Mouse (Mus musculus): ENCODE measurements around the gene Trmt1. TPM values are rescaled to one million over a fixed set of nuclear protein-coding genes. Genes with fewer than 3 reads are reported as not detected.

Gene Trmt1
- polyA plus RNA-seq, 1 experiment from 2014 or later, result 72.3 TPM

DNA sequence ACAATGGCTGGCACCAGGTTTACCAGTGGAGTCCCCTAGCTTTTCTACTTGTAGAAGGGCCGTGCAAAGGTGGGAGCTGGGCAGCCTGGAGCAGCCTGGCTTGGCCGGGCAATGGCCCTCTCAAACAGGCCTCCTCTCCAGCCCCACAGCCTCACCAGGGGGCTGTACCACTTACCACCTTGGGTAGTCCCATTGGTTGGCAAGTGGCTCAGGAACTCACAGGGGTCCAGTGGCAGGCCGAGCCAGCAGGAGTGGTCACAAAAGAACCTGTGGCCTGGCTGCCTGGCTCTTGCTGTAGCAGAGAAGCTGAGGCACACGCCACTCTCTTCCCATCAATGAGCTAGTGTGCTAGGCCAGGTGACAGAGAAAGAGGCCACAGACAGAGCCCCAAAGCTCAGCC is 28.1 kb downstream of the Trmt1 start:
- Histone ChIP-seq H3K27me3 (ENCODE audit: control insufficient read depth, insufficient read depth, low read length) (peaks cover 26% of the 10 kb centered on the region), H3K27ac (ENCODE audit: low read depth, low read length) (peak overlapping the region; percentile 96), H3K4me2 (ENCODE audit: low read depth, low read length, severe bottlenecking) (no peak overlapping the region), H3K9ac (ENCODE audit: low read length) (peak overlapping the region; percentile 44; the same call in 1 of the 2 replicates), H3K9me3 (ENCODE audit: control insufficient read depth, low read length) (no peaks in the 10 kb centered on the region), H3K36me3 (ENCODE audit: control insufficient read depth, insufficient read depth, low read length) (no peaks in the 10 kb centered on the region), H3K4me1 (replicated peaks; ENCODE audit: control insufficient read depth, insufficient read depth, low read length) (peaks cover 50% of the 10 kb centered on the region), H3K4me3 (ENCODE audit: low read depth, low read length) (no peak overlapping the region)
- ATAC-seq (replicated peaks; ENCODE audit: low FRiP score) (no peak), DNase-seq (ENCODE audit: low spot score) (no peak)
- 54% methylated on average over 4 of the region's 4 CpGs for WGBS

DNA sequence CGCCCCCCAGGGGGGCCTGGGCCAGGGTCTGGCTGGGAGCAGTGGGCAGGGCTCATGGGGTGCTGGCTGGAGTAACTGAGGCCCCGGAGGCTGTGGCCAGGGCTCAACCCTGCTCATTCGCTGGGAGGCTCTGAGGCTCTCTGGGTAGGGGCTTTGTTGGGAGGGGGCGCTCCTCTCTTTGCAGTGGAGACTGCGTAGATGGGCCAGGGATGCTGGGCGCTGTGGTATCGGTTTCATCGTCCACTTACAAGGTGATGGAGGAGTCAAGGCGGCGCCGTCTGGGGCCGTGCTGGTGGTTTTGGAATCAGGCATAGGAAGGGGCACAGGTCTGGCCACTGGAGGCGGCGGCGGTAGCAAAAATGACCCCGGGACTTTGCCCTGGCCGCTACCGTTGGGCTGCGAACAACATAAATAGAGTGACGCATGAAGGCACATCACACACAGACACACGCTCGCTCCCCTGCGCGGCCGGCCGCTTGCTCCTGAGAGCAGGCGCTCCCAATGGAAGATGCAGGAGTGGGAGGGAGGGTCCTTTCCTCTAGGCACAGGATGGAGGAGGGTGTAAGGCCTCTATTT is 29.9 kb downstream of the Trmt1 start:
- DNase-seq (ENCODE audit: low spot score) (no peak), ATAC-seq (replicated peaks; ENCODE audit: low FRiP score) (no peak)
- no peak overlapping the region for H3K27ac ChIP-seq (ENCODE audit: low read depth, low read length)
- H3K9me3 ChIP-seq (ENCODE audit: control insufficient read depth, low read length), result no peaks in the 10 kb centered on the region
- no peaks in the 10 kb centered on the region; the same call in 1 of the 2 replicates for H3K36me3 ChIP-seq (ENCODE audit: control insufficient read depth, insufficient read depth, low read length)
- H3K27me3 ChIP-seq (ENCODE audit: control insufficient read depth, insufficient read depth, low read length), result peaks cover 29% of the 10 kb centered on the region
- H3K9ac ChIP-seq (ENCODE audit: low read length), result peak overlapping the region; percentile 45
- no peak overlapping the region for H3K4me3 ChIP-seq (ENCODE audit: low read depth, low read length)
- H3K4me1 ChIP-seq (replicated peaks; ENCODE audit: control insufficient read depth, insufficient read depth, low read length), result peaks cover 41% of the 10 kb centered on the region
- peak overlapping the region; percentile 35 for H3K4me2 ChIP-seq (ENCODE audit: low read depth, low read length, severe bottlenecking)
- WGBS, result 4% methylated on average over 27 of the region's 27 CpGs

DNA sequence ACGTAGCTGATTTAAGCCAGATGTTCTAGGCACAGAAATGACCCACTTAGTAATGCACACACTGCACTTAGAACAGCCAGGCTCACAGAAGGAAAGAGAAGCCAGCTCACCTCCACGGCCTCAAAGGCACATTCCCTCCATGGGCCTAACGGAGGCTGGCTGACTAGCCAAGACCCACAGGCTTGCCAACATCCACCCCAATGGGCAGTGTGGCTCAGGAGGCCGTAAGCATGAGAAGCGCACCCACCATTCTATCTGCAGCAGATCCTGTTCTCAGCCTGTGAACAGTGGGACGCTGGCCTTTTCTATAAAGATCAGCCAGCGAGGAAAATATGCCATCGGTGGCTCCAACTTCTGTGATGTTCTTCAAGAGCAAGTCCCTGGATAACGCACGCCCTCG is 30.7 kb downstream of the Trmt1 start:
- ATAC-seq (replicated peaks; ENCODE audit: low FRiP score), result no peak
- 90% methylated on average over 11 of the region's 11 CpGs for WGBS
- Histone ChIP-seq H3K4me2 (ENCODE audit: low read depth, low read length, severe bottlenecking) (no peak overlapping the region), H3K27ac (ENCODE audit: low read depth, low read length) (no peak overlapping the region), H3K36me3 (ENCODE audit: control insufficient read depth, insufficient read depth, low read length) (no peaks in the 10 kb centered on the region; the same call in 1 of the 2 replicates), H3K9ac (ENCODE audit: low read length) (no peak overlapping the region), H3K4me1 (replicated peaks; ENCODE audit: control insufficient read depth, insufficient read depth, low read length) (peaks cover 33% of the 10 kb centered on the region), H3K27me3 (ENCODE audit: control insufficient read depth, insufficient read depth, low read length) (peaks cover 25% of the 10 kb centered on the region), H3K4me3 (ENCODE audit: low read depth, low read length) (no peak overlapping the region), H3K9me3 (ENCODE audit: control insufficient read depth, low read length) (no peaks in the 10 kb centered on the region)
- no peak for DNase-seq (ENCODE audit: low spot score)

DNA sequence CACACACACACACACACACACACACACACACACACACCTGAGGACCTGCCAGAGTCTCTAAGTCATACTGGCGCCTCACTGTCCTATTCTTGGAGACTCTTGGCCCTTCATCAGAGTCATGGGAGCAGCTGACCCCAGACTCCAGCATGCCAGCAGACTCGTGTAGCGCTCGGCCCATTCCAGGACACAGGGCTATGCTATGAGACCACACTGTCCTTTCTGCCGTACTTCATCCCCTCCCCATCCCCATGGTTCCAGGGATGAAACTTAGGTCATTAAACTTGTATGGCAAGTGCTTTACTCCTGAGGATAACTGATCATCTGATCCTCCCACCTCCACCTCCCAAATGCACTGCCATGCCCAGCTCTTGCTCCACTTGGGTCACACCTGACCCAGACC is 32.4 kb downstream of the Trmt1 start:
- H3K9me3 ChIP-seq (ENCODE audit: control insufficient read depth, low read length), result no peaks in the 10 kb centered on the region
- ATAC-seq (replicated peaks; ENCODE audit: low FRiP score) (no peak), DNase-seq (ENCODE audit: low spot score) (no peak)
- WGBS, result 93% methylated on average over 5 of the region's 5 CpGs
- no peak overlapping the region for H3K27ac ChIP-seq (ENCODE audit: low read depth, low read length)
- H3K9ac ChIP-seq (ENCODE audit: low read length), result no peak overlapping the region
- peaks cover 25% of the 10 kb centered on the region for H3K27me3 ChIP-seq (ENCODE audit: control insufficient read depth, insufficient read depth, low read length)
- H3K36me3 ChIP-seq (ENCODE audit: control insufficient read depth, insufficient read depth, low read length), result no peaks in the 10 kb centered on the region; the same call in 1 of the 2 replicates
- no peak overlapping the region for H3K4me2 ChIP-seq (ENCODE audit: low read depth, low read length, severe bottlenecking)
- peaks cover 35% of the 10 kb centered on the region for H3K4me1 ChIP-seq (replicated peaks; ENCODE audit: control insufficient read depth, insufficient read depth, low read length)
- H3K4me3 ChIP-seq (ENCODE audit: low read depth, low read length), result no peak overlapping the region

DNA sequence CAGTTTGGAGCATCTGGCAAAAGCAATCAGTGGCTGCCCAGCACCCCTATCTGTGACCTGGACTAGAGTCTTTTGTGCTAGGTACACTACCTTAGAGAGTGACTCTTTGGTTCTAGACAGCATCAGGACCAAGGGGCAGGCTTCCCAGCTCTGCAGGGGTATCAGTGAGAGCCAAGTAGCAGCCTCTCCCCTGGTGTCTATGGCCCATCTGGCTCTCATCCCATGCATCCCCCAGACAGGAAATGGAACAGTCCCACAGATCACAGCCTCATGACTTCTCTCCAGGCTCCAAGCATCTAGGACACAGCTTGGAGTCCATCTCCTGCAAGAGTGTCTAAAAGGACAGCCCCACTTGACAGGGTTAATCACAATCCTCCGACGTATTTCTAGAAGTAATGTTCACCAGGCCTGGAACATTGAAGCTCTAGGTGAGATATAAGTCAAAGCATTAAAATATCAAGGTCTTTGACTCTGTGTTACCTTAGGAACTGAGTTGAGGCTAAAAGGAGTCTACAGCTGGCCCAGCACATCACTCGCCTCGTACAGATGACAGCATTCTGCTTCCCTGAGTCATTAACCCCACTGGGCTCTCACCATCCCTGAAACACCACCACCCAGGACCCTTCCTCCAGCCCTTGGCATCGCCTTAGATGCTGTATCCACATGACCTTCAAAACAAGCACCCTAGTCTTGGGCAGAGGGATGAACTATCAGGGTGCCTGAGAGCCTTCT is 33.0 kb downstream of the Trmt1 start:
- Histone ChIP-seq H3K4me3 (ENCODE audit: low read depth, low read length) (no peak overlapping the region), H3K9ac (ENCODE audit: low read length) (no peak overlapping the region), H3K27me3 (ENCODE audit: control insufficient read depth, insufficient read depth, low read length) (peaks cover 22% of the 10 kb centered on the region), H3K4me1 (replicated peaks; ENCODE audit: control insufficient read depth, insufficient read depth, low read length) (peaks cover 35% of the 10 kb centered on the region), H3K36me3 (ENCODE audit: control insufficient read depth, insufficient read depth, low read length) (no peaks in the 10 kb centered on the region; the same call in 1 of the 2 replicates), H3K9me3 (ENCODE audit: control insufficient read depth, low read length) (no peaks in the 10 kb centered on the region), H3K4me2 (ENCODE audit: low read depth, low read length, severe bottlenecking) (no peak overlapping the region), H3K27ac (ENCODE audit: low read depth, low read length) (no peak overlapping the region)
- ATAC-seq (replicated peaks; ENCODE audit: low FRiP score) (no peak), DNase-seq (ENCODE audit: low spot score) (no peak)
- 91% methylated on average over 5 of the region's 5 CpGs for WGBS

DNA sequence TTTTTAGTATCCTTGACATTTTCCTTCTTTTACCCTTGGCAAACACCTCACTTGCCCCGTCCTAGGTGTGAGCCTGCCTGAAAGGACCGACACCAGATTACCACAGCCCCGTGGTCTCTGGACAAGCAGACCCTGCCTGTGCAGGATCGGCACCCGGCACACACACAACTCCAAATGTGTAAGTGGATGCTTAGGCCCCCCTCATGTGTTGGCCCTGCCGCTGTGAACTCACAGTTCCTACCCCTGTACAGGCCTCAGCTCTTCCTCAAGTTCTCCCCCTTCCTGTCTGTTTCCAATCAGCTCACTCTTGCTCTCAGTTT is 36.4 kb downstream of the Trmt1 start:
- Histone ChIP-seq H3K27ac (ENCODE audit: low read depth, low read length) (peak overlapping the region; percentile 58), H3K36me3 (ENCODE audit: control insufficient read depth, insufficient read depth, low read length) (no peaks in the 10 kb centered on the region; the same call in 1 of the 2 replicates), H3K4me3 (ENCODE audit: low read depth, low read length) (no peak overlapping the region), H3K9me3 (ENCODE audit: control insufficient read depth, low read length) (no peaks in the 10 kb centered on the region), H3K4me2 (ENCODE audit: low read depth, low read length, severe bottlenecking) (no peak overlapping the region), H3K4me1 (replicated peaks; ENCODE audit: control insufficient read depth, insufficient read depth, low read length) (peaks cover 25% of the 10 kb centered on the region), H3K27me3 (ENCODE audit: control insufficient read depth, insufficient read depth, low read length) (peaks cover 8% of the 10 kb centered on the region; the same call in 1 of the 2 replicates), H3K9ac (ENCODE audit: low read length) (peak overlapping the region; percentile 43)
- 73% methylated on average over 6 of the region's 6 CpGs for whole genome bisulfite sequencing
- peak; percentile 24; the same call in 1 of the 2 replicates for ATAC-seq (replicated peaks; ENCODE audit: low FRiP score)
- no peak for DNase-seq (ENCODE audit: low spot score)

DNA sequence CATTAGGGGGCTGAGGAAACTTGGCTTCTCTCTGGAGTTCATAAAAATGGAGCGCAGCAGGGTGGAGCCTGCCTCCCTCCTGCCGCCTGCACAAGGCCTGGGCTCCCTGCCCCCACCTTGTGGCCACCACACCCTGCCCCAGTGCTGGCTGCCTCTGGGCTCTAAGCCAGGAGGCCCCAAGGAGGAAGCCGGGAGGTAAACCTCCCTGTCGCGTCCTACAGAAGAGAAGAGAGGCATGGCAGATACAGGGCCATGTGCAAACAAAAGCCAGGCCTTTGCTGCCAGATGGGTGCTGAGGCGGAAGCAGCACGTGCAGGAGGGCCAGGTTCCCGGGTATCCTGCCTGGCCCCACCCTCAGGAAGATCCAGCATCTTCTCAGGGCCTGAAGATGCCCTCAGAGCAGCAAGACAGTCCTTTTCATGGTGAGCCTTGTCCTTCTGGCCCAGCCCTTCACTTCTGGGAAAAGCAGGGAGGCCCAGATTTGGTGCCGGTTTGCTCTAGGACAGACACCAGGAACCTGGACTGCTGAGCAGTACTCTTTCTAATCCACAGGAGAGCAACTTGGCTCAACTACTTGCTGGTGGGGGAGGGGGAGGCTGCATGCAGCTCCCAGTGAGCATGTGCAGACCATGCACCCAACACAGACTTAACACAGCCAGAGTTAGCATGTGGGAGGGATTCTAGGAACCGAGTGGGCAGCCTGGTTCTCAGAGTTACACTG is 36.9 kb downstream of the Trmt1 start, which contains the start of gene G430095P16Rik:
Gene G430095P16Rik (plus strand): TSS at position 158 of the 721 bp plus-strand sequence.
- peak; percentile 76 for DNase-seq (ENCODE audit: low spot score)
- Histone ChIP-seq H3K9ac (ENCODE audit: low read length) (peak within 1 kb of the TSS; percentile 43), H3K9me3 (ENCODE audit: control insufficient read depth, low read length) (no peaks in the 10 kb centered on the region), H3K4me2 (ENCODE audit: low read depth, low read length, severe bottlenecking) (peak within 1 kb of the TSS; percentile 6), H3K36me3 (ENCODE audit: control insufficient read depth, insufficient read depth, low read length) (no peaks in the 10 kb centered on the region; the same call in 1 of the 2 replicates), H3K27me3 (ENCODE audit: control insufficient read depth, insufficient read depth, low read length) (peaks cover 7% of the 10 kb centered on the region; the same call in 1 of the 2 replicates), H3K27ac (ENCODE audit: low read depth, low read length) (peak within 1 kb of the TSS; percentile 58), H3K4me3 (ENCODE audit: low read depth, low read length) (no peak within 1 kb of the TSS), H3K4me1 (replicated peaks; ENCODE audit: control insufficient read depth, insufficient read depth, low read length) (peaks cover 25% of the 10 kb centered on the region)
- WGBS, result 18% methylated on average over 10 of the region's 10 CpGs
- peak; percentile 76 for ATAC-seq (replicated peaks; ENCODE audit: low FRiP score)

DNA sequence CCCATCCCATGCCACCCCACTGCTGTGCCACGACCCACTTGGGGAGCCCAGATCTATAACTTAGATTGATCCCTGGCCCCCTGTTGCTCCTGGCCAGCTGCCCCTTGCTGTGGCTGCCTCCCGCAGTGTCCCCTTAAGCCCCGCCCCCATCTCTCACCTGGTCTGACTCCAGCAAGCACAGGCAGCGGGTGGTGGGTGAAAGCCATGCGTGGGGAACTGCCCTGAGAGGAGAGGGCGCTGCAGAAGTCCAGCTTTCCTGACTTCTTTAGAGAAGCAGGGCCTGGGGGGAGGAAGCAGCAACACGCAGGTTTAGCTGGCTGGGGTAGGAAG is 37.4 kb downstream of the Trmt1 start:
- 22% methylated on average over 7 of the region's 7 CpGs for WGBS
- H3K27me3 ChIP-seq (ENCODE audit: control insufficient read depth, insufficient read depth, low read length), result peaks cover 7% of the 10 kb centered on the region; the same call in 1 of the 2 replicates
- peak overlapping the region; percentile 6 for H3K4me2 ChIP-seq (ENCODE audit: low read depth, low read length, severe bottlenecking)
- no peaks in the 10 kb centered on the region for H3K9me3 ChIP-seq (ENCODE audit: control insufficient read depth, low read length)
- no peak overlapping the region for H3K4me3 ChIP-seq (ENCODE audit: low read depth, low read length)
- H3K36me3 ChIP-seq (ENCODE audit: control insufficient read depth, insufficient read depth, low read length), result no peaks in the 10 kb centered on the region; the same call in 1 of the 2 replicates
- no peak for ATAC-seq (replicated peaks; ENCODE audit: low FRiP score)
- H3K4me1 ChIP-seq (replicated peaks; ENCODE audit: control insufficient read depth, insufficient read depth, low read length), result peaks cover 30% of the 10 kb centered on the region
- DNase-seq (ENCODE audit: low spot score), result no peak
- peak overlapping the region; percentile 58 for H3K27ac ChIP-seq (ENCODE audit: low read depth, low read length)
- peak overlapping the region; percentile 43; the same call in 1 of the 2 replicates for H3K9ac ChIP-seq (ENCODE audit: low read length)
